In genomic region chr1:144306284-144306683, GRCm38 (mm10) we compare ENCODE assay signal across 16 mouse cellular contexts. TPM values are rescaled to one million over a fixed set of nuclear protein-coding genes. Genes with fewer than 3 reads are reported as not detected.
DNase-seq lines count a peak whose midpoint lies in the region; ATAC-seq lines count a peak whose summit lies in the region.
"Had no signal": no experiment of that assay in that cellular context is flagged by ENCODE, and none has a peak within 500 bp of the region (broad histone marks: within the 10 kb centered on the region; RNA-seq: fewer than 3 reads in every experiment).

No protein-coding gene starts in this region.

- WGBS in heart, embryonic 16.5 days = 30% methylated on average over 2 of the region's 2 CpGs
- WGBS in heart, embryonic 11.5 days (ENCODE audit: insufficient replicate concordance) = 50% methylated on average over 2 of the region's 2 CpGs
- 19% methylated on average over 2 of the region's 2 CpGs for WGBS in intestine, embryonic 15.5 days

- no peak overlapping the region for H3K4me3 ChIP-seq in heart, embryonic 16.5 days (ENCODE audit: low read length)
- H3K4me3 ChIP-seq in heart, embryonic 11.5 days (ENCODE audit: low read depth, low read length) = no peak overlapping the region
- no peak overlapping the region for H3K4me3 ChIP-seq in intestine, embryonic 15.5 days (replicated peaks)
- H3K4me3 ChIP-seq: layer of hippocampus, adult 2 months had no signal

- H3K36me3 ChIP-seq in heart, embryonic 16.5 days (ENCODE audit: control insufficient read depth, insufficient read depth) = no peaks in the 10 kb centered on the region
- H3K36me3 ChIP-seq in heart, embryonic 11.5 days (ENCODE audit: control insufficient read depth, insufficient read depth, low read length) = no peaks in the 10 kb centered on the region
- no peaks in the 10 kb centered on the region for H3K36me3 ChIP-seq in intestine, embryonic 15.5 days
- H3K36me3 ChIP-seq: G1E had no signal

- H3K4me2 ChIP-seq in heart, embryonic 16.5 days (ENCODE audit: low read depth, low read length) = no peak overlapping the region
- H3K4me2 ChIP-seq in heart, embryonic 11.5 days = no peak overlapping the region
- H3K4me2 ChIP-seq in intestine, embryonic 15.5 days (replicated peaks) = no peak overlapping the region

- peak; percentile 6 for DNase-seq in urinary bladder, postnatal 25 days (ENCODE audit: low spot score)
- no peak for DNase-seq in urinary bladder, postnatal 10 days (ENCODE audit: low spot score)
- DNase-seq in urinary bladder, postnatal 36 days (ENCODE audit: low spot score in 2 of 2) = peak; percentile 9 to 44
- DNase-seq in layer of hippocampus, postnatal 36 days = no peak
- no peak for DNase-seq in thymus, postnatal 10 days (ENCODE audit: low spot score in 2 of 2)
- DNase-seq: adrenal gland, postnatal 25 days; cerebellum, adult 2 months; right cerebral cortex, adult 18-20 months had no signal

- peak; percentile 55; the same call in 1 of the 2 replicates for ATAC-seq in heart, embryonic 16.5 days (replicated peaks; ENCODE audit: extremely low read depth, insufficient read depth, low FRiP score)
- ATAC-seq in heart, embryonic 11.5 days (replicated peaks; ENCODE audit: insufficient number of reproducible peaks, low FRiP score, low TSS enrichment) = no peak
- peak; percentile 89 for ATAC-seq in intestine, embryonic 15.5 days

- H3K9me3 ChIP-seq in heart, embryonic 16.5 days (replicated peaks; ENCODE audit: control insufficient read depth, low read length) = no peaks in the 10 kb centered on the region
- H3K9me3 ChIP-seq in heart, embryonic 11.5 days (replicated peaks; ENCODE audit: control insufficient read depth, low read length) = no peaks in the 10 kb centered on the region
- H3K9me3 ChIP-seq in intestine, embryonic 15.5 days = no peaks in the 10 kb centered on the region
- H3K9me3 ChIP-seq: G1E had no signal

- no peak overlapping the region for H3K27ac ChIP-seq in heart, embryonic 16.5 days (ENCODE audit: low read length)
- no peak overlapping the region for H3K27ac ChIP-seq in heart, embryonic 11.5 days (ENCODE audit: low read depth, low read length)
- H3K27ac ChIP-seq in intestine, embryonic 15.5 days = no peak overlapping the region
- H3K27ac ChIP-seq: layer of hippocampus, adult 2 months had no signal

- no peaks in the 10 kb centered on the region for H3K27me3 ChIP-seq in heart, embryonic 16.5 days (ENCODE audit: control insufficient read depth, insufficient read depth, low read length)
- H3K27me3 ChIP-seq in heart, embryonic 11.5 days (ENCODE audit: control insufficient read depth, insufficient read depth, low read length) = no peaks in the 10 kb centered on the region
- H3K27me3 ChIP-seq in intestine, embryonic 15.5 days (replicated peaks) = no peaks in the 10 kb centered on the region

- H3K9ac ChIP-seq in heart, embryonic 16.5 days (ENCODE audit: low read length) = no peak overlapping the region
- H3K9ac ChIP-seq in heart, embryonic 11.5 days (ENCODE audit: low read depth, low read length) = no peak overlapping the region
- H3K9ac ChIP-seq in intestine, embryonic 15.5 days = no peak overlapping the region

- H3K4me1 ChIP-seq in heart, embryonic 16.5 days (ENCODE audit: control insufficient read depth, insufficient read depth, low read length) = peaks cover 8% of the 10 kb centered on the region; the same call in 1 of the 2 replicates
- H3K4me1 ChIP-seq in heart, embryonic 11.5 days (ENCODE audit: control insufficient read depth, insufficient read depth, low read length) = no peaks in the 10 kb centered on the region
- no peaks in the 10 kb centered on the region for H3K4me1 ChIP-seq in intestine, embryonic 15.5 days (replicated peaks)

RNA-seq across cellular contexts. Expression of gene Rgs1, which starts 57.2 kb away (rescaled TPM):
- 1.1 and 1.3 TPM in 2 replicates for polyA plus RNA-seq in heart, embryonic 16.5 days (2015; fragmentation: Nextera tagmentation; extraction: Ambion mirVana)
- polyA plus RNA-seq in heart, embryonic 11.5 days (2014; fragmentation: Nextera tagmentation; extraction: Ambion mirVana) = not detected in 2 replicates
- polyA plus RNA-seq in intestine, embryonic 15.5 days (2015; fragmentation: Nextera tagmentation; extraction: Ambion mirVana) = 0.44 and 0.90 TPM in 2 replicates
- total RNA-seq in layer of hippocampus, postnatal 36 days (2021) = under 1 TPM in 1 of 2 experiments, not detected in 1; 0.46 TPM
- total RNA-seq: gastrocnemius, postnatal 4 days had no signal
- polyA plus RNA-seq: cerebellum, adult 2 months; limb, embryonic 11.5 days; neural tube, embryonic 11.5 days had no signal

Comparison
In these comparisons a context has a peak if more than half of its experiments do, and no peak if none do; other contexts are left out.
1. DNase-seq: peak in urinary bladder, postnatal 25 days (single experiment) and urinary bladder, postnatal 36 days (2 of 2); none in urinary bladder, postnatal 10 days (single experiment), layer of hippocampus, postnatal 36 days (0 of 2) and thymus, postnatal 10 days (0 of 2).